Mouse (Mus musculus) hindbrain, embryonic 16.5 days (tissue): Measurements from ENCODE around the gene Acadm. TPM values are rescaled to one million over a fixed set of nuclear protein-coding genes. Genes with fewer than 3 reads are reported as not detected.

ENCODE experiments used
- ATAC-seq: fragments of 200-750 bp; cut with Nextera tagmentation; 2 replicates; pipeline ENCODE4 v1.8.0; 2017; ENCODE audit warnings: moderate TSS enrichment, moderate library complexity
- H3K27ac ChIP-seq: fragments of 300-500 bp; sonication (generic); 2 replicates; pipeline ENCODE4 v1.5.1; 2014; ENCODE audit warnings: low read depth, mild to moderate bottlenecking, control low read depth, low read length, moderate library complexity
- H3K27me3 ChIP-seq: fragments of 300-500 bp; sonication (generic); replicated peaks from 2 replicates; pipeline ENCODE4 v1.6.1; 2014; ENCODE audit warnings: low read length; ENCODE audit not compliant: control insufficient read depth, insufficient read depth
- H3K36me3 ChIP-seq: fragments of 300-500 bp; sonication (generic); 2 replicates; pipeline ENCODE4 v1.6.1; 2014; ENCODE audit warnings: mild to moderate bottlenecking, low read length, moderate library complexity, mixed read lengths; ENCODE audit not compliant: control insufficient read depth, insufficient read depth
- H3K4me1 ChIP-seq: fragments of 300-500 bp; sonication (generic); 2 replicates; pipeline ENCODE4 v1.6.1; 2014; ENCODE audit warnings: low read depth, low read length; ENCODE audit not compliant: control insufficient read depth, insufficient read depth
- H3K4me2 ChIP-seq: fragments of 300-500 bp; sonication (generic); 2 replicates; pipeline ENCODE4 v1.6.1; 2014; ENCODE audit warnings: mild to moderate bottlenecking, low read length, control low read depth, moderate library complexity
- H3K4me3 ChIP-seq: fragments of 300-500 bp; sonication (generic); 2 replicates; pipeline ENCODE4 v1.5.1; 2014; ENCODE audit warnings: mild to moderate bottlenecking, low read length, control low read depth, moderate library complexity
- H3K9ac ChIP-seq: fragments of 300-500 bp; sonication (generic); 2 replicates; pipeline ENCODE4 v1.6.1; 2014; ENCODE audit warnings: low read depth, mild to moderate bottlenecking, control low read depth, low read length, moderate library complexity
- H3K9me3 ChIP-seq: fragments of 300-500 bp; sonication (generic); 2 replicates; pipeline ENCODE4 v1.6.1; 2014; ENCODE audit warnings: mild to moderate bottlenecking, low read length, moderate library complexity; ENCODE audit not compliant: control insufficient read depth
- WGBS: fragments of 180-500 bp; shearing (Covaris S2); extraction: QIAGEN DNeasy Blood & Tissue Kit; methylation state at CpG from one replicate; pipeline ENCODE4 v1.1.7; 2014; 5-methylcytosine and 5-hydroxymethylcytosine counted together
- polyA plus RNA-seq: library from polyadenylated mRNA; unstranded; fragments of >200 nt; fragmentation: Nextera tagmentation; extraction: Ambion mirVana; gene quantifications from 2 replicates; pipeline ENCODE4 v1.2.1, GENCODE M21; 2015

Acadm gene
- polyA plus RNA-seq, 1 experiment from 2014 or later: 69.1 TPM

- no peaks in the 10 kb centered on the region for H3K9me3 ChIP-seq
- H3K9ac ChIP-seq: no peak overlapping the region
- H3K27ac ChIP-seq: no peak overlapping the region
- peaks cover 29% of the 10 kb centered on the region for H3K4me1 ChIP-seq
- no peak for ATAC-seq
- H3K4me2 ChIP-seq: no peak overlapping the region
- no peak overlapping the region for H3K4me3 ChIP-seq
- peaks cover 46% of the 10 kb centered on the region for H3K36me3 ChIP-seq
- 68% methylated on average over 5 of the region's 5 CpGs for WGBS
- H3K27me3 ChIP-seq: no peaks in the 10 kb centered on the region
Measured at GRCm38 (mm10) chr3:153908919-153909318, 35.5 kb downstream of the Acadm start.

- peak; percentile 38; the same call in 1 of the 2 replicates for ATAC-seq
- Histone ChIP-seq H3K4me1 (peaks cover 19% of the 10 kb centered on the region), H3K4me2 (no peak within 1 kb of the TSS), H3K27ac (no peak within 1 kb of the TSS), H3K4me3 (no peak within 1 kb of the TSS), H3K9me3 (no peaks in the 10 kb centered on the region), H3K36me3 (peaks cover 50% of the 10 kb centered on the region), H3K9ac (no peak within 1 kb of the TSS), H3K27me3 (no peaks in the 10 kb centered on the region)
- WGBS: 86% methylated on average over 9 of the region's 9 CpGs
Measured at GRCm38 (mm10) chr3:153906136-153906871, 38.1 kb downstream of the Acadm start, which contains the start of gene Msh4. TSS of gene Msh4 (minus strand) at chr3:153906138.

- H3K4me1 ChIP-seq: peaks cover 11% of the 10 kb centered on the region
- ATAC-seq: peak; percentile 46
- no peak overlapping the region for H3K9ac ChIP-seq
- H3K4me3 ChIP-seq: no peak overlapping the region
- H3K4me2 ChIP-seq: no peak overlapping the region
- 86% methylated on average over 49 of the region's 49 CpGs for WGBS
- H3K27ac ChIP-seq: no peak overlapping the region
- H3K36me3 ChIP-seq: peaks cover 50% of the 10 kb centered on the region
- H3K27me3 ChIP-seq: no peaks in the 10 kb centered on the region
- H3K9me3 ChIP-seq: no peaks in the 10 kb centered on the region
Measured at GRCm38 (mm10) chr3:153905251-153906135, 38.9 kb downstream of the Acadm start.

- H3K4me3 ChIP-seq: no peak overlapping the region
- peaks cover 9% of the 10 kb centered on the region; the same call in 1 of the 2 replicates for H3K4me1 ChIP-seq
- H3K27ac ChIP-seq: no peak overlapping the region
- peaks cover 45% of the 10 kb centered on the region for H3K36me3 ChIP-seq
- no peak overlapping the region for H3K9ac ChIP-seq
- no peaks in the 10 kb centered on the region for H3K27me3 ChIP-seq
- ATAC-seq: peak; percentile 58
- WGBS: 62% methylated on average over 6 of the region's 6 CpGs
- H3K4me2 ChIP-seq: no peak overlapping the region
- no peaks in the 10 kb centered on the region for H3K9me3 ChIP-seq
Measured at GRCm38 (mm10) chr3:153904586-153904985, 39.8 kb downstream of the Acadm start.

GRCm38 (mm10) chr3:153902595-153902994, 41.8 kb downstream of the Acadm start:
- no peak overlapping the region for H3K4me2 ChIP-seq
- no peak for ATAC-seq
- no peak overlapping the region for H3K4me3 ChIP-seq
- peaks cover 30% of the 10 kb centered on the region for H3K36me3 ChIP-seq
- H3K9ac ChIP-seq: no peak overlapping the region
- no peaks in the 10 kb centered on the region for H3K9me3 ChIP-seq
- 74% methylated on average over 3 of the region's 3 CpGs for WGBS
- H3K27ac ChIP-seq: no peak overlapping the region
- no peaks in the 10 kb centered on the region for H3K4me1 ChIP-seq
- no peaks in the 10 kb centered on the region for H3K27me3 ChIP-seq

GRCm38 (mm10) chr3:153901904-153902303, 42.5 kb downstream of the Acadm start:
- Histone ChIP-seq H3K9ac (no peak overlapping the region), H3K27me3 (no peaks in the 10 kb centered on the region), H3K4me3 (no peak overlapping the region), H3K4me2 (no peak overlapping the region), H3K36me3 (peaks cover 29% of the 10 kb centered on the region), H3K9me3 (no peaks in the 10 kb centered on the region), H3K27ac (no peak overlapping the region), H3K4me1 (no peaks in the 10 kb centered on the region)
- 84% methylated on average over 1 of the region's 1 CpGs for WGBS
- ATAC-seq: no peak

- Histone ChIP-seq H3K27ac (no peak overlapping the region), H3K27me3 (no peaks in the 10 kb centered on the region), H3K36me3 (no peaks in the 10 kb centered on the region), H3K4me3 (no peak overlapping the region), H3K4me1 (no peaks in the 10 kb centered on the region), H3K9ac (no peak overlapping the region), H3K9me3 (no peaks in the 10 kb centered on the region), H3K4me2 (no peak overlapping the region)
- 83% methylated on average over 6 of the region's 6 CpGs for WGBS
- ATAC-seq: no peak
Measured at GRCm38 (mm10) chr3:153897216-153897615, 47.2 kb downstream of the Acadm start.

GRCm38 (mm10) chr3:153895454-153895853, 49.0 kb downstream of the Acadm start:
- no peak for ATAC-seq
- Histone ChIP-seq H3K4me1 (no peaks in the 10 kb centered on the region), H3K36me3 (no peaks in the 10 kb centered on the region), H3K27ac (no peak overlapping the region), H3K27me3 (no peaks in the 10 kb centered on the region), H3K9ac (no peak overlapping the region), H3K4me3 (no peak overlapping the region), H3K9me3 (no peaks in the 10 kb centered on the region), H3K4me2 (no peak overlapping the region)
- WGBS: 86% methylated on average over 3 of the region's 3 CpGs

- H3K4me2 ChIP-seq: no peak overlapping the region
- no peaks in the 10 kb centered on the region for H3K36me3 ChIP-seq
- no peak for ATAC-seq
- no peak overlapping the region for H3K9ac ChIP-seq
- H3K27ac ChIP-seq: no peak overlapping the region
- no peak overlapping the region for H3K4me3 ChIP-seq
- H3K27me3 ChIP-seq: no peaks in the 10 kb centered on the region
- H3K9me3 ChIP-seq: no peaks in the 10 kb centered on the region
- WGBS: 77% methylated on average over 7 of the region's 8 CpGs
- H3K4me1 ChIP-seq: no peaks in the 10 kb centered on the region
Measured at GRCm38 (mm10) chr3:153889188-153889781, 55.1 kb downstream of the Acadm start.
